Mouse (Mus musculus): Measurements from ENCODE around the gene Phka2. TPM values are rescaled to one million over a fixed set of nuclear protein-coding genes. Genes with fewer than 3 reads are reported as not detected.

The Phka2 gene
- polyA plus RNA-seq, 1 experiment from 2014 or later: 15.7 TPM

DNA sequence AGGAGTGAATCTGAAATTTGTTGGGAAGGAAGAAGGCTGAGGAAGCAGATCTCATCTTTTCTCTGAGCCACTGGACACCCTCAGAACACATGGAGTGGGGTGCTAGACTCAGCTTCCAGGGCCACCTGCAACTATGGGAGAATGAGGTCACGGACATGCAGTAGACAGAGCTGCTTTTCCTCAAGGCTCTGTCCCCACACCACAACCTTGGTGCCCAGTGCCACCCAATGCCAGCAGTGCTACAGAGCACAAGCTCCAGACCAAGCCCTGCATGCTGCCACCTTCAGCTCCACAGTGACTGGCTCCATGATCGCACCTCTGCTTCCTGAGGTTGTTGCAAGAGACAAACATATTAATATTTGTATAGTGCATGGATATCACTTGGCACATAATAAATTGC is 101.3 kb downstream of the Phka2 start:
- DNase-seq (ENCODE audit: low spot score) (no peak), ATAC-seq (replicated peaks; ENCODE audit: low FRiP score, low TSS enrichment, low read depth) (0 out of 2 replicates have a peak, but pooled peaks have one; percentile 28)
- Histone ChIP-seq H3K27me3 (replicated peaks; ENCODE audit: control insufficient read depth, insufficient read depth, low read length) (0 out of 2 replicates have a peak, but pooled peaks cover 6% of the 10 kb centered on the region), H3K9ac (ENCODE audit: low read length) (no peak overlapping the region), H3K4me1 (replicated peaks; ENCODE audit: control insufficient read depth, insufficient read depth, low read length) (no peaks in the 10 kb centered on the region), H3K4me2 (ENCODE audit: low read length) (no peak overlapping the region), H3K27ac (ENCODE audit: low read depth) (no peak overlapping the region), H3K36me3 (ENCODE audit: control insufficient read depth, insufficient read depth, low read length) (no peaks in the 10 kb centered on the region), H3K9me3 (ENCODE audit: control insufficient read depth, low read length) (no peaks in the 10 kb centered on the region), H3K4me3 (ENCODE audit: low read depth, low read length) (no peak overlapping the region)
- 94% methylated on average over 2 of the region's 2 CpGs for WGBS

DNA sequence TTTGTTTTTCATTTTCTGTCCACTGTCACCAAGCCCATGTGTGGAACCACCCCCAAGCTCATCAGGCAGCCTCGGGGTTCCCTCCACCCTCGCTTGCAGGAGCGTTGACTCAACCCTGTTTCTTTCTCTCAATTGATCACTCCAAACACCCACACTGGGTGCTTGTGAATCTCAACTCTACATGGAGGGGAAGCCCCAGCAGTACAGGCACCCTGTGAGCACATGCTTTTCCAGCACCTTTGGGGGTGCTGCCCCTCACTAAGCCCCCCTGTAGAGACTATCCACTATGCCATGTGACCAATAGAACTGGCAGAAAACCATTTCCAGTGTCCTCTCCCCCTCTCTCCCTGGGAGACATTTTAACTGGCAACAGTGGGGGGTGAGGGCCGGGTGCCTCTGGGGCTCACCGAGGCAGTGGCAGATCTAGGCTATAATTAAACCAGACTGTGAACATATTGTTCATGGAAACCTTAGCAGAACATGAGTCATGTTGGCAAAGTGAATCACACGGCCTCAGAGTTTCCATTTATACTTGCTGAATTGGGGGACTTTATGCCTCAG is 102.1 kb downstream of the Phka2 start:
- H3K4me3 ChIP-seq (ENCODE audit: low read depth, low read length): no peak overlapping the region
- no peak overlapping the region for H3K27ac ChIP-seq (ENCODE audit: low read depth)
- DNase-seq (ENCODE audit: low spot score) (no peak), ATAC-seq (replicated peaks; ENCODE audit: low FRiP score, low TSS enrichment, low read depth) (no peak)
- no peaks in the 10 kb centered on the region for H3K36me3 ChIP-seq (ENCODE audit: control insufficient read depth, insufficient read depth, low read length)
- 0 out of 2 replicates have a peak, but pooled peaks cover 6% of the 10 kb centered on the region for H3K27me3 ChIP-seq (replicated peaks; ENCODE audit: control insufficient read depth, insufficient read depth, low read length)
- H3K9ac ChIP-seq (ENCODE audit: low read length): no peak overlapping the region
- H3K4me1 ChIP-seq (replicated peaks; ENCODE audit: control insufficient read depth, insufficient read depth, low read length): no peaks in the 10 kb centered on the region
- H3K4me2 ChIP-seq (ENCODE audit: low read length): no peak overlapping the region
- no peaks in the 10 kb centered on the region for H3K9me3 ChIP-seq (ENCODE audit: control insufficient read depth, low read length)
- 69% methylated on average over 6 of the region's 6 CpGs for WGBS

DNA sequence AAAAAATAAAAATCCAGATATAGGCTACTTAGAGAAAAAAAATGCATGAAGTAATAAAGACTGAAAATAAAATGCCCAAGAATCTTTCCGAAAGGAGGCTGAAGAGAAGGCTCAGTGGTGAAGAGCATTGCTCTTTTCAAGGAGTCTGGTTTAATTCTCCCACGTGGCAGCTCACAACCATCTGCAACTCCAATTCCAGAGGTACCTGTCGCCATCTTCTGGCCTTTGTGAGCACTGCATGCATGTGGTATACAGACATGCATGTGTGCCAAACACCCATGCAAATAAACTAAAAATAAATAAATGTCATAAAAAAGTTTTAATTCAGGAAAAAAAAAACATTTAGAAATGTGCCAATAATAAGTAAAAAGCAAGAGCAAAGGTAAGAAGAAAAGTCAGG is 107.9 kb downstream of the Phka2 start:
- 31% methylated on average over 3 of the region's 3 CpGs for WGBS
- ATAC-seq (replicated peaks; ENCODE audit: low FRiP score, low TSS enrichment, low read depth) (no peak), DNase-seq (ENCODE audit: low spot score) (no peak)

DNA sequence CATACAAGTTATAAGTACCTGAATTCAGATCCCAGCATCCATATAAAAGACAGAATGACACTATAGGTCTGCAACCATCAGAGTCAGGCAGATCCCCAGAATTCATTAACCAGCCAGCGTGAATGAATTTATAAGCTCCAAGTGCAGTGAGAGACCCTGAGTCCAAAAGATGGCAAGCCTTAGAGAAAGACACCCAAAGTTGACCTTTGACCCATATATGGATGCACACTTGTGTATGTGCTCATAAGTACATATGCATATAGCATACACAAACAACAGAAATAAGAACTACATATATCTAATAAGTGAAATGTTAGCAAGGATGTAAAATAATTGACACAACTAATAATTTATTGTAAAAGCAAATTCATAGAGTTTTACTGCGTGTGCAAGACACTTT is 108.5 kb downstream of the Phka2 start:
- no peak overlapping the region for H3K9ac ChIP-seq (ENCODE audit: low read length)
- H3K4me2 ChIP-seq (ENCODE audit: low read length): no peak overlapping the region
- 0 out of 2 replicates have a peak, but pooled peaks cover 3% of the 10 kb centered on the region for H3K27me3 ChIP-seq (replicated peaks; ENCODE audit: control insufficient read depth, insufficient read depth, low read length)
- no peaks in the 10 kb centered on the region for H3K9me3 ChIP-seq (ENCODE audit: control insufficient read depth, low read length)
- H3K4me3 ChIP-seq (ENCODE audit: low read depth, low read length): no peak overlapping the region
- H3K4me1 ChIP-seq (replicated peaks; ENCODE audit: control insufficient read depth, insufficient read depth, low read length): no peaks in the 10 kb centered on the region
- no peak for DNase-seq (ENCODE audit: low spot score)
- H3K36me3 ChIP-seq (ENCODE audit: control insufficient read depth, insufficient read depth, low read length): no peaks in the 10 kb centered on the region
- no peak overlapping the region for H3K27ac ChIP-seq (ENCODE audit: low read depth)
- WGBS: 89% methylated on average over 2 of the region's 2 CpGs
- no peak for ATAC-seq (replicated peaks; ENCODE audit: low FRiP score, low TSS enrichment, low read depth)

More for the DNA sequence above, 107.9 kb downstream of the Phka2 start:
- no peak overlapping the region for H3K27ac ChIP-seq (ENCODE audit: low read depth)
- H3K36me3 ChIP-seq (ENCODE audit: control insufficient read depth, insufficient read depth, low read length): no peaks in the 10 kb centered on the region
- no peak overlapping the region for H3K9ac ChIP-seq (ENCODE audit: low read length)
- H3K27me3 ChIP-seq (replicated peaks; ENCODE audit: control insufficient read depth, insufficient read depth, low read length): 0 out of 2 replicates have a peak, but pooled peaks cover 3% of the 10 kb centered on the region
- H3K4me1 ChIP-seq (replicated peaks; ENCODE audit: control insufficient read depth, insufficient read depth, low read length): no peaks in the 10 kb centered on the region
- no peaks in the 10 kb centered on the region for H3K9me3 ChIP-seq (ENCODE audit: control insufficient read depth, low read length)
- no peak overlapping the region for H3K4me3 ChIP-seq (ENCODE audit: low read depth, low read length)
- H3K4me2 ChIP-seq (ENCODE audit: low read length): no peak overlapping the region

DNA sequence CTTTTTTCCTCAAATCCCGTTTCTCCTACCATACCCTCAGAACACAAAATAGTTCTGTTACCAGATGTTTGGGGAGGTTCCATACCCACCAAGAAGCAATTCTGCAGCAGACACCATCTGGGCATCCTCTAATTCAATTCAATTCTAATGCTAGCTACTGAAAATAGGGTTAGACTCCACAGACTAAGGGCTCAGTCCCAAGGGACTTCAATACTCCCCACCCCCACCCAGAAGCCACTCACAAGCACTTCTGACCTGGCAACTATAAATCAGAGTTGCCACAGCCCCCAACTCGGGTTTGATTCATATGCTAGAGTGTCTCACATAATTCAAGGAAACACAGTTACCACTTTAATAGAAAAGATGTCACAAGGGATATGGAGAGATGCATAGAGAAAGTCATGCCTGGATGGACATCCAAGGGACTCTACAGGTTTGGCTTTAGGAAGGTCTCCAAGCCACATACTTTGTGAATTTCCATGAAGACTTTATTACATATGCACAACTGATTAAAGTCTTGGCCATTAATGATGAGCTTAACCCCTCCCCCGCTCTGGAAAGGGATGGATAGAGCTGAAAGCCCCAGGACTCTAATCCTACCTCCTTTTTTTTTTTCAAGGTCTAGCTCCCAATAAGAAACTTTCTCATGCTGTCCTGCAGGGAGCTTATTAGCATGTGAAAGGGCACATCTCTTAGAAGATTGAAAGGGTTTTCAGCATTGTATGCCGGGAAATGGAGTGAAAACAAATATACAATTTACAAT is 109.1 kb downstream of the Phka2 start:
- Histone ChIP-seq H3K9me3 (ENCODE audit: control insufficient read depth, low read length) (no peaks in the 10 kb centered on the region), H3K4me3 (ENCODE audit: low read depth, low read length) (no peak overlapping the region), H3K27ac (ENCODE audit: low read depth) (no peak overlapping the region), H3K4me1 (replicated peaks; ENCODE audit: control insufficient read depth, insufficient read depth, low read length) (no peaks in the 10 kb centered on the region), H3K27me3 (replicated peaks; ENCODE audit: control insufficient read depth, insufficient read depth, low read length) (0 out of 2 replicates have a peak, but pooled peaks cover under 1% of the 10 kb centered on the region), H3K36me3 (ENCODE audit: control insufficient read depth, insufficient read depth, low read length) (no peaks in the 10 kb centered on the region), H3K4me2 (ENCODE audit: low read length) (no peak overlapping the region), H3K9ac (ENCODE audit: low read length) (no peak overlapping the region)
- DNase-seq (ENCODE audit: low spot score) (no peak), ATAC-seq (replicated peaks; ENCODE audit: low FRiP score, low TSS enrichment, low read depth) (no peak)
- 52% methylated on average over 4 of the region's 4 CpGs for WGBS

Other genes starting within 250 kb of the Phka2 start
- 0.82 and 1.1 TPM in 2 replicates for gene Adgrg2, start 111.5 kb upstream of the Phka2 start, polyA plus RNA-seq (2014; fragmentation: Nextera tagmentation; extraction: Ambion mirVana)
- gene Ppef1, start 233.6 kb downstream of the Phka2 start, polyA plus RNA-seq (2014; fragmentation: Nextera tagmentation; extraction: Ambion mirVana): not detected in 2 replicates